Mouse (Mus musculus) layer of hippocampus, postnatal 36 days (tissue): ENCODE data around the gene Col6a2. TPM values are rescaled to one million over a fixed set of nuclear protein-coding genes. Genes with fewer than 3 reads are reported as not detected.

Experiments used
- DNase-seq, 2 experiments: peaks; one replicate each; pipeline ENCODE4 v3.0.0; 2022
- total RNA-seq, 2 experiments: library from RNA; stranded (reverse); gene quantifications; 2 replicates each; pipeline ENCODE4 v1.2.3; 2021

The Col6a2 gene
- total RNA-seq, 2 experiments from 2014 or later: 3.8 to 6.1 TPM

GRCm38 (mm10) chr10:76546566-76546965, 76.9 kb downstream of the Col6a2 start:
- DNase-seq: no peak

Other genes with a start within 250 kb of the Col6a2 start
- not detected for gene AC141477.1, start 183.2 kb downstream of the Col6a2 start, total RNA-seq
- 10 to 100 TPM; 20.7 to 24.1 TPM for gene Pcnt, start 180.8 kb downstream of the Col6a2 start, total RNA-seq
- gene 2610028H24Rik, start 174.5 kb downstream of the Col6a2 start, total RNA-seq: not detected
- 10 to 100 TPM; 50.8 TPM for gene Mcm3ap, start 154.7 kb downstream of the Col6a2 start, total RNA-seq
- 1 to 10 TPM; 4.4 to 5.1 TPM for gene Ybey, start 154.5 kb downstream of the Col6a2 start, total RNA-seq
- 10 to 100 TPM; 35.6 to 37.8 TPM for gene Lss, start 92.0 kb downstream of the Col6a2 start, total RNA-seq
- gene Spatc1l, start 61.4 kb downstream of the Col6a2 start, total RNA-seq: not detected
- gene Ftcd, start 48.0 kb downstream of the Col6a2 start, total RNA-seq: not detected
- 10 to 100 TPM; 20.6 to 21.8 TPM for gene Col6a1, start 102.5 kb upstream of the Col6a2 start, total RNA-seq